Mouse (Mus musculus) B cell, adult 67 days (primary cell): ENCODE measurements around the gene Gna12. TPM values are rescaled to one million over a fixed set of nuclear protein-coding genes. Genes with fewer than 3 reads are reported as not detected.

Experiments
- total RNA-seq, 2 experiments: library from RNA; stranded (reverse); gene quantifications; 4 replicates each; pipeline ENCODE4 v1.2.4; 2023

Gna12 gene
- total RNA-seq: 10 to 100 TPM; 22.3 to 25.4 TPM

DNA sequence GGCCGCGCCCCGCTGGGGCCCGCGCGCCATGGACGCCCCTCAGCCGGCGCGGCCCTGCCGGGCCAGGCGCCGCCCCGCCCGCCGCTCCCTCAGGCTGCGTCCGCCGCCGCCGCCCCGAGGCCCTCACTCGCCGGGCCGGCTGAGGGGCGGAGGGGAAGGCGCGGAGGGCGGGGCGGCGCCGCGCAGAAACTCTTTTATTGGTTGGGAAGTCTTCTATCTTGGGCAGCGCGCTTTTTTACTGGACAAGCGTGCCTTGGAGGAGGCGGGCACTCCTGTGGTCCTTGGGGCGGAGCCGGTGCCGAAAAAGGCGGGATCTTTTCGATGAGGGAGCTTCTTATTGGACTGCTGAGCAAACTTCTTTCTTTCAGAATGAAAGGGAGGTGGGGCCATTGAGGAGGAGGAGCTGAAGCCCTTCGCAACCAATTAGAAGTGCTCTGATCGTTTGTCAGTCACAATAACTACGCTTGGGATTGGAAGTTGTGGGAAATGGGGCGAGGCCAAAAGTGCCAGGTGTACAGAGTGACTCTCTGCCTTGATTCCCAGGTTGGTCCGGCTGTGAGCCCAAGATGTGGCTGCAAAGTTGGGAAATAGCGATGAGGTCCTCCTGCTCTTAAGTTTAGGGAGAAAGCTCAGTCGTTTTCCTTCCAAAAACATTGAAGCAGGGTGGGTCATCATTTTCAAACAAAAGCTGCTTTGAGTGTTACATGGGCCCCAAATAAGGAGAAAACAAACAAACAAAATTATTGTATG is at the start of gene Gna12:
Gene Gna12 (minus strand): TSS at position 118 of the 750 bp plus-strand sequence.

DNA sequence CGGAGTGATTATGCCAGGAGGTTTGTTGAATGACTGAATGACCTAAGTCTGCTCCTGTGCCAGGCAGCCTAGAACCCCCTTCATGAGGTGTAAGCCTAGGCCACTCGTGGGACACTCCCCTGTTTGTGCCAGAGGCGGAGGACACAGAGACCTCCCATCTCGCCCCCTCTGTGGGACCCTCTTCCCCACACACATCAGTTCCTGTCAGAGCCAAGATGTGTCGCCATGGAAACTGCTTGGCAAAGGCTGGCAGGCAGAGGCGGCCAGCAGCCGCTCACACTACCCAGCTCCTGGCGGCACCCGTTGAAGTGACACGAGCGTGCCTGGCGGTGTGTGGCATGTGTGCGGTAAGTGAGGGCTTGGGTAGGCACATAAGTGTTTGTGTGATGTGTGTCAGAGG is 106.4 kb downstream of the Gna12 start, which contains the start of gene Amz1:
Gene Amz1 (plus strand): TSS at position 306 of the 400 bp plus-strand sequence.

Other genes with a start within 250 kb of the Gna12 start
- gene Lfng, start 223.1 kb downstream of the Gna12 start, total RNA-seq: 10 to 100 TPM; 38.0 to 46.6 TPM
- 100 to 1,000 TPM; 125 to 128 TPM for gene Ttyh3, start 181.4 kb downstream of the Gna12 start, total RNA-seq
- gene Iqce, start 128.1 kb downstream of the Gna12 start, total RNA-seq: 10 to 100 TPM; 34.1 to 34.6 TPM
- gene Brat1, start 125.4 kb downstream of the Gna12 start, total RNA-seq: 10 to 100 TPM; 25.8 to 33.4 TPM
- 10 to 100 TPM in 1 of 2 experiments, 1 to 10 TPM in 1; 7.0 to 10.7 TPM for gene Amz1, start 106.3 kb downstream of the Gna12 start, total RNA-seq
- 100 to 1,000 TPM; 289 to 309 TPM for gene Card11, start 170.2 kb upstream of the Gna12 start, total RNA-seq